Mouse (Mus musculus): ENCODE results near the gene Actr3. TPM values are rescaled to one million over a fixed set of nuclear protein-coding genes. Genes with fewer than 3 reads are reported as not detected.

Gene Actr3
- polyA plus RNA-seq, 2 experiments, result 41.4 to 109 TPM

GRCm38 (mm10) chr1:125372855-125373254 is 62.7 kb downstream of the Actr3 start:
- Histone ChIP-seq H3K4me3 (ENCODE audit: insufficient read depth in 1 of 2, low read depth in 2 of 2, low read length in 2 of 2) (no peak overlapping the region), H3K27me3 (ENCODE audit: control insufficient read depth, insufficient read depth, low read length) (no peaks in the 10 kb centered on the region), H3K9me3 (ENCODE audit: control insufficient read depth, low read length) (no peaks in the 10 kb centered on the region), H3K4me2 (ENCODE audit: low read depth) (no peak overlapping the region), H3K9ac (replicated peaks) (no peak overlapping the region), H3K27ac (no peak overlapping the region), H3K4me1 (replicated peaks; ENCODE audit: control insufficient read depth in 2 of 2, insufficient read depth in 2 of 2, low read length in 1 of 2) (no peaks in the 10 kb centered on the region), H3K36me3 (replicated peaks; ENCODE audit: control insufficient read depth, insufficient read depth, low read depth) (no peaks in the 10 kb centered on the region)
- ATAC-seq (ENCODE audit: insufficient read depth), result no peak
- DNase-seq (ENCODE audit: low read depth in 3 of 3, low spot score in 3 of 3), result no peak
- TF ChIP-seq CTCF (IDR thresholded peaks at IDR 0.05; ENCODE audit: low read depth) (no peak), EP300 (IDR thresholded peaks at IDR 0.05; ENCODE audit: low read depth) (no peak)
- 34% methylated on average over 5 of the region's 5 CpGs for WGBS (ENCODE audit: insufficient replicate concordance)

- Histone ChIP-seq H3K9ac (replicated peaks) (no peak overlapping the region), H3K4me1 (replicated peaks; ENCODE audit: control insufficient read depth in 2 of 2, insufficient read depth in 2 of 2, low read length in 1 of 2) (no peaks in the 10 kb centered on the region), H3K4me2 (ENCODE audit: low read depth) (no peak overlapping the region), H3K27ac (no peak overlapping the region), H3K36me3 (replicated peaks; ENCODE audit: control insufficient read depth, insufficient read depth, low read depth) (no peaks in the 10 kb centered on the region), H3K27me3 (ENCODE audit: control insufficient read depth, insufficient read depth, low read length) (no peaks in the 10 kb centered on the region), H3K4me3 (ENCODE audit: insufficient read depth in 1 of 2, low read depth in 2 of 2, low read length in 2 of 2) (no peak overlapping the region), H3K9me3 (ENCODE audit: control insufficient read depth, low read length) (no peaks in the 10 kb centered on the region)
- no peak for ATAC-seq (ENCODE audit: insufficient read depth)
- DNase-seq (ENCODE audit: low read depth in 3 of 3, low spot score in 3 of 3), result peak; percentile 20 to 24 (median 23)
- 23% methylated on average over 6 of the region's 6 CpGs for WGBS (ENCODE audit: insufficient replicate concordance)
- TF ChIP-seq EP300 (IDR thresholded peaks at IDR 0.05; ENCODE audit: low read depth) (no peak), CTCF (IDR thresholded peaks at IDR 0.05; ENCODE audit: low read depth) (peak; percentile 86)
These were observed 64.7 kb downstream of the Actr3 start for GRCm38 (mm10) chr1:125370779-125371178.

GRCm38 (mm10) chr1:125365576-125365975 is 70.0 kb downstream of the Actr3 start:
- H3K4me2 ChIP-seq (ENCODE audit: low read depth), result no peak overlapping the region
- no peaks in the 10 kb centered on the region for H3K9me3 ChIP-seq (ENCODE audit: control insufficient read depth, low read length)
- ATAC-seq (ENCODE audit: insufficient read depth), result no peak
- TF ChIP-seq CTCF (IDR thresholded peaks at IDR 0.05; ENCODE audit: low read depth), result no peak
- no peak for TF ChIP-seq EP300 (IDR thresholded peaks at IDR 0.05; ENCODE audit: low read depth)
- H3K36me3 ChIP-seq (replicated peaks; ENCODE audit: control insufficient read depth, insufficient read depth, low read depth), result no peaks in the 10 kb centered on the region
- no peak overlapping the region for H3K4me3 ChIP-seq (ENCODE audit: insufficient read depth in 1 of 2, low read depth in 2 of 2, low read length in 2 of 2)
- WGBS (ENCODE audit: insufficient replicate concordance), result 78% methylated on average over 4 of the region's 4 CpGs
- H3K4me1 ChIP-seq (replicated peaks; ENCODE audit: control insufficient read depth in 2 of 2, insufficient read depth in 2 of 2, low read length in 1 of 2), result no peaks in the 10 kb centered on the region
- no peak overlapping the region for H3K9ac ChIP-seq (replicated peaks)
- DNase-seq (ENCODE audit: low read depth in 3 of 3, low spot score in 3 of 3), result no peak
- H3K27me3 ChIP-seq (ENCODE audit: control insufficient read depth, insufficient read depth, low read length), result no peaks in the 10 kb centered on the region
- H3K27ac ChIP-seq, result no peak overlapping the region

GRCm38 (mm10) chr1:125351416-125352037 is 84.0 kb downstream of the Actr3 start:
- H3K4me2 ChIP-seq (ENCODE audit: low read depth), result no peak overlapping the region
- TF ChIP-seq CTCF (IDR thresholded peaks at IDR 0.05; ENCODE audit: low read depth), result no peak
- no peak for TF ChIP-seq EP300 (IDR thresholded peaks at IDR 0.05; ENCODE audit: low read depth)
- H3K9me3 ChIP-seq (ENCODE audit: control insufficient read depth, low read length), result no peaks in the 10 kb centered on the region
- ATAC-seq (ENCODE audit: insufficient read depth), result no peak
- WGBS (ENCODE audit: insufficient replicate concordance), result 74% methylated on average over 4 of the region's 4 CpGs
- no peak for DNase-seq (ENCODE audit: low read depth in 3 of 3, low spot score in 3 of 3)
- no peak overlapping the region for H3K9ac ChIP-seq (replicated peaks)
- no peaks in the 10 kb centered on the region for H3K4me1 ChIP-seq (replicated peaks; ENCODE audit: control insufficient read depth in 2 of 2, insufficient read depth in 2 of 2, low read length in 1 of 2)
- H3K36me3 ChIP-seq (replicated peaks; ENCODE audit: control insufficient read depth, insufficient read depth, low read depth), result no peaks in the 10 kb centered on the region
- no peak overlapping the region for H3K27ac ChIP-seq
- H3K27me3 ChIP-seq (ENCODE audit: control insufficient read depth, insufficient read depth, low read length), result no peaks in the 10 kb centered on the region
- H3K4me3 ChIP-seq (ENCODE audit: insufficient read depth in 1 of 2, low read depth in 2 of 2, low read length in 2 of 2), result no peak overlapping the region

- Histone ChIP-seq H3K9me3 (ENCODE audit: control insufficient read depth, low read length) (no peaks in the 10 kb centered on the region), H3K4me2 (ENCODE audit: low read depth) (no peak overlapping the region), H3K27ac (no peak overlapping the region), H3K9ac (replicated peaks) (no peak overlapping the region), H3K36me3 (replicated peaks; ENCODE audit: control insufficient read depth, insufficient read depth, low read depth) (no peaks in the 10 kb centered on the region), H3K27me3 (ENCODE audit: control insufficient read depth, insufficient read depth, low read length) (no peaks in the 10 kb centered on the region), H3K4me3 (ENCODE audit: insufficient read depth in 1 of 2, low read depth in 2 of 2, low read length in 2 of 2) (no peak overlapping the region), H3K4me1 (replicated peaks; ENCODE audit: control insufficient read depth in 2 of 2, insufficient read depth in 2 of 2, low read length in 1 of 2) (no peaks in the 10 kb centered on the region)
- no peak for DNase-seq (ENCODE audit: low read depth in 3 of 3, low spot score in 3 of 3)
- 66% methylated on average over 5 of the region's 5 CpGs for WGBS (ENCODE audit: insufficient replicate concordance)
- TF ChIP-seq EP300 (IDR thresholded peaks at IDR 0.05; ENCODE audit: low read depth), result no peak
- no peak for TF ChIP-seq CTCF (IDR thresholded peaks at IDR 0.05; ENCODE audit: low read depth)
- no peak for ATAC-seq (ENCODE audit: insufficient read depth)
These were observed 84.7 kb downstream of the Actr3 start for GRCm38 (mm10) chr1:125350843-125351242.

Measured in liver, embryonic 14.5 days (tissue).